Mouse (Mus musculus): ENCODE results near the gene Nfam1. TPM values are rescaled to one million over a fixed set of nuclear protein-coding genes. Genes with fewer than 3 reads are reported as not detected.

Gene Nfam1
- polyA plus RNA-seq, 1 experiment from 2014 or later: 4.3 TPM

- WGBS: 0% methylated on average over 26 of the region's 26 CpGs
- H3K4me1 ChIP-seq: peaks cover 82% of the 10 kb centered on the region
- DNase-seq (ENCODE audit: low spot score): peak; percentile 66
- peak overlapping the region; percentile 64 for H3K27ac ChIP-seq (replicated peaks)
- H3K4me3 ChIP-seq: peak overlapping the region; percentile 43
- H3K27me3 ChIP-seq (ENCODE audit: low read depth, poor library complexity, severe bottlenecking): peaks cover 96% of the 10 kb centered on the region
- H3K36me3 ChIP-seq: no peaks in the 10 kb centered on the region
- no peaks in the 10 kb centered on the region for H3K9me3 ChIP-seq (replicated peaks)
Observed at GRCm38 (mm10) chr15:82960786-82961561, 72.1 kb downstream of the Nfam1 start.

DNA sequence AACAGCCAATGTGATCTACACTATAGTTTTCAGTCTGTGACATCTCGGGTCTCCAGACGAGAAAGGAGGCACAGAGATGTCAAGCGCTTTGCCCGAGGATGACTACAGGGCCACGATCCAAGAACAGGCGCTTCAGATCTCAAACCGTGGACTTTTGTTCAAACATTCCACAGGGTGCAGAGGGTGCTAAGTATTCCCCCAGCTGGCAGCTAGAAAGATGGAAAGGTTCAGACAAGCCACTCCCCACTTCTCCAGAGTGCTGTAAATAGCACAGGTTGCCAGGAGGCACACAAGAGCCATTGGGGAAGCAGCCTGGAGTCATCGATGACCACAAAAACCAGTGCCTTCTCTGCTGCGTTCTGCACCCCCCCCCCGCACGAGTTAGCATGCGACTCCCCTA is 74.0 kb downstream of the Nfam1 start:
- no peaks in the 10 kb centered on the region for H3K9me3 ChIP-seq (replicated peaks)
- 73% methylated on average over 12 of the region's 12 CpGs for WGBS
- H3K4me3 ChIP-seq: no peak overlapping the region
- peaks cover 96% of the 10 kb centered on the region for H3K27me3 ChIP-seq (ENCODE audit: low read depth, poor library complexity, severe bottlenecking)
- no peak overlapping the region for H3K27ac ChIP-seq (replicated peaks)
- no peaks in the 10 kb centered on the region for H3K36me3 ChIP-seq
- DNase-seq (ENCODE audit: low spot score): no peak
- peaks cover 91% of the 10 kb centered on the region for H3K4me1 ChIP-seq

DNA sequence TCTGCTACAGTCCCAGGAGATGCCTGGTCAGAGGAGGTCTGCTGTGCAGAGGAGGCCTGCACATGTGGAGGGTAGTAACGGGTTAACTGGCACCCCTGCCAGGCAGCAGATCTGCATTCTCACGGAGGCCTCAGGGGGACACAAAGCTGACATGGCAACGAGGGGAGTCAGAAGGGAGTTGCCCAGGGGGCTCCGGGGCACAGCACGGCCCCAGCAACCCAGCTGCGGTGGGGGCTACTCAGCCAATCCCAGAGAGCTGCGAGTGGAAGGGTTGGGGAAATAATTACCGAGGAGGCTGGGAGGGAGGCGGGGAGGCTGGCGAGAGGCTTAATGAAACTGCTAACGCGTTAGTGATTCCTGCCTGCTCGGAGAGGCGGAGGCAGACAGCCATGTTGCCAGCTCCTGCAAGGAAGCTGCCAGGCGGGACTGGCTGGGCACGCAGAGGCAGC is 74.8 kb downstream of the Nfam1 start:
- H3K36me3 ChIP-seq: no peaks in the 10 kb centered on the region
- peak; percentile 44 for DNase-seq (ENCODE audit: low spot score)
- WGBS: 3% methylated on average over 16 of the region's 16 CpGs
- peak overlapping the region; percentile 31 for H3K4me3 ChIP-seq
- H3K4me1 ChIP-seq: peaks cover 94% of the 10 kb centered on the region
- H3K27ac ChIP-seq (replicated peaks): 0 out of 2 replicates have a peak overlapping the region, but pooled peaks have one; percentile 43
- H3K27me3 ChIP-seq (ENCODE audit: low read depth, poor library complexity, severe bottlenecking): peaks cover 100% of the 10 kb centered on the region
- H3K9me3 ChIP-seq (replicated peaks): no peaks in the 10 kb centered on the region

DNA sequence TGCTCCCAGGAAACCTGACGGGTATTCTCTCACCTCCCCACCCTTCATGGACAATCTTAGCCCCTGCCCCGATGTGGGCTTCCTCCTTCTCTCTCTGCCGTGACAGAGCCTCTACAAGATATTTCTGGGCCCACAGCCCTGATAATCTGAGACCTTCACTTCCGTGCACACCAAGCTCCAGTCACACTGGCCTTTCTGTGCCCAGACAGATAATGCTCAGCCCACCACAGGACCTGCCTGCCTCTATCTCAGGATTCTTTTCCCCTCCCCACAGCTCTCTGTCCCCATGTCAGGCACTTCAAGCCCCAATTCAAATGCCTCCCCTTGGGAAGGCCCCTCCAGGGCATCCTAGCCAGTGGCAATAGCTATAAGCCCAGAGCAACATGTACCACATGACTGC is 76.4 kb downstream of the Nfam1 start:
- Histone ChIP-seq H3K4me3 (no peak overlapping the region), H3K4me1 (peaks cover 94% of the 10 kb centered on the region), H3K27ac (replicated peaks) (no peak overlapping the region), H3K36me3 (no peaks in the 10 kb centered on the region), H3K27me3 (ENCODE audit: low read depth, poor library complexity, severe bottlenecking) (peaks cover 100% of the 10 kb centered on the region), H3K9me3 (replicated peaks) (no peaks in the 10 kb centered on the region)
- 70% methylated on average over 4 of the region's 4 CpGs for WGBS
- no peak for DNase-seq (ENCODE audit: low spot score)

- 89% methylated on average over 3 of the region's 3 CpGs for WGBS
- no peaks in the 10 kb centered on the region for H3K36me3 ChIP-seq
- DNase-seq (ENCODE audit: low spot score): no peak
- peaks cover 100% of the 10 kb centered on the region for H3K27me3 ChIP-seq (ENCODE audit: low read depth, poor library complexity, severe bottlenecking)
- H3K9me3 ChIP-seq (replicated peaks): no peaks in the 10 kb centered on the region
- H3K4me1 ChIP-seq: peaks cover 91% of the 10 kb centered on the region
- H3K27ac ChIP-seq (replicated peaks): no peak overlapping the region
- H3K4me3 ChIP-seq: no peak overlapping the region
Observed at GRCm38 (mm10) chr15:82956310-82956709, 76.8 kb downstream of the Nfam1 start.

GRCm38 (mm10) chr15:82955286-82955685 is 77.8 kb downstream of the Nfam1 start:
- Histone ChIP-seq H3K36me3 (no peaks in the 10 kb centered on the region), H3K4me1 (peaks cover 91% of the 10 kb centered on the region), H3K4me3 (no peak overlapping the region), H3K27ac (replicated peaks) (no peak overlapping the region), H3K27me3 (ENCODE audit: low read depth, poor library complexity, severe bottlenecking) (peaks cover 100% of the 10 kb centered on the region), H3K9me3 (replicated peaks) (no peaks in the 10 kb centered on the region)
- DNase-seq (ENCODE audit: low spot score): no peak
- 91% methylated on average over 8 of the region's 8 CpGs for WGBS

DNA sequence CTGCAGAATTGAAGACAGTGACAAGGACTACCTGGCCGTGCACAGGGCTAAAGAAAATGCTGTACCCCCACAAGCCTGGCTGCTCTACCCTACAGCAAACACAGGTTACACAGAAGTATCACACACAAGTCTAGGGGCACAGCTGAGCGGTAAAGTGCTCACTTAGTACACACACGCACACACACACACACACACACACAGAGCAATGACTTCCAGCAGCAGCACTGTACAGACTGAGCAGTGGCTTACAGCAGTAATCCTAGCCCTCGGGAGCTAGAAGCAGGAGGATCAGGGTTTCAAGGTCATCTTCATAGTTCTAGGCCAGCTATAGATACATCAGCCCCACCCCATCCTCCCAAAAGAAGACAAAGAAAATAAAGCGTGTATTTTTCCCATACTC is 79.1 kb downstream of the Nfam1 start:
- no peaks in the 10 kb centered on the region for H3K9me3 ChIP-seq (replicated peaks)
- 0 out of 2 replicates have a peak overlapping the region, but pooled peaks have one; percentile 4 for H3K27ac ChIP-seq (replicated peaks)
- peaks cover 84% of the 10 kb centered on the region for H3K4me1 ChIP-seq
- 79% methylated on average over 5 of the region's 5 CpGs for WGBS
- no peak overlapping the region for H3K4me3 ChIP-seq
- H3K36me3 ChIP-seq: no peaks in the 10 kb centered on the region
- DNase-seq (ENCODE audit: low spot score): no peak
- H3K27me3 ChIP-seq (ENCODE audit: low read depth, poor library complexity, severe bottlenecking): peaks cover 100% of the 10 kb centered on the region

- 0 out of 2 replicates have a peak overlapping the region, but pooled peaks have one; percentile 29 for H3K4me3 ChIP-seq
- H3K27ac ChIP-seq (replicated peaks): peak overlapping the region; percentile 79
- no peak for DNase-seq (ENCODE audit: low spot score)
- H3K36me3 ChIP-seq: no peaks in the 10 kb centered on the region
- peaks cover 100% of the 10 kb centered on the region for H3K27me3 ChIP-seq (ENCODE audit: low read depth, poor library complexity, severe bottlenecking)
- peaks cover 79% of the 10 kb centered on the region for H3K4me1 ChIP-seq
- WGBS: 34% methylated on average over 4 of the region's 4 CpGs
- H3K9me3 ChIP-seq (replicated peaks): no peaks in the 10 kb centered on the region
Observed at GRCm38 (mm10) chr15:82953096-82953495, 80.0 kb downstream of the Nfam1 start.

- peaks cover 100% of the 10 kb centered on the region for H3K27me3 ChIP-seq (ENCODE audit: low read depth, poor library complexity, severe bottlenecking)
- no peaks in the 10 kb centered on the region for H3K9me3 ChIP-seq (replicated peaks)
- H3K4me3 ChIP-seq: peak overlapping the region; percentile 29; the same call in 1 of the 2 replicates
- DNase-seq (ENCODE audit: low spot score): peak; percentile 80
- H3K27ac ChIP-seq (replicated peaks): peak overlapping the region; percentile 79
- H3K4me1 ChIP-seq: peaks cover 74% of the 10 kb centered on the region
- no peaks in the 10 kb centered on the region for H3K36me3 ChIP-seq
- 5% methylated on average over 20 of the region's 20 CpGs for WGBS
Observed at GRCm38 (mm10) chr15:82952292-82952705, 80.8 kb downstream of the Nfam1 start.

DNA sequence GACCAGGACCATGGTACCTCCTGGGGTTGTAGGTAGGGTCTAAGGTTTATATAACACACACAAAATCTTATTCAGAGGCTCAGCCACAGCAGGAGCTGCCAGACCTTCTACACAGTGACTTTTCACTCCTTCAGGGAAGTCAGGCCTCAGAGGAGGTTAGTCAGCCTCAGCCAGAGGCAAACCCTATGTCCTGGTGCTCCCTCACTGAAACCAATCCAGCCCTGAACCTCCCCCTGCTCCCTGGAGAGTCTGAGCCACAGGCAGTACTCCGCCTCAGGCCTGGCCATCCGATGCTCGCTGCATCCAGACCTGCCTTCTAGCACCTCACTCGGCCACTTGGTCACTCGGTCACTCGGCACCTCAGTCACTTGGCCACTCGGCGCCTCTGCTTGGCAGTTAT is 82.9 kb downstream of the Nfam1 start:
- DNase-seq (ENCODE audit: low spot score): no peak

DNA sequence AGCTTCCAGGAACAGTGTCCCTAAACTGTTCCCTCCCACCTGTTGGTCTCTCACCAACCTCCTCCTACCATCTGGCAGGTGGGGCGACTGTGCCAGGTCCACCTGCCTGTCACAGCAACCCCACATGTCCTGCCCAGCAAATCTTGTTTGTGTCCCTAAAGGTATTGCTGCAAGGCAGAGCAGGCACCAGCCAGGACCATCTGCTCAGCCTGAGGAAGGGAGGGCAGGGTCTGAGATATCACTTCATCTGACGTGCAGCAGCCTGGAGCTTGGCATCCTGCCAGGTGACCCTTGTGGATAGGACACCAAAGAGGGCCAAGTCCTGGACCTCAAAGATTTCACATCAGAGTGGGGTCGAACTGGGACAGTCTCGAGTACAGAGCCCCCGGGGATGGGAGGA is 85.7 kb downstream of the Nfam1 start:
- Histone ChIP-seq H3K4me1 (peaks cover 42% of the 10 kb centered on the region), H3K36me3 (no peaks in the 10 kb centered on the region), H3K27me3 (ENCODE audit: low read depth, poor library complexity, severe bottlenecking) (peaks cover 75% of the 10 kb centered on the region), H3K4me3 (no peak overlapping the region), H3K27ac (replicated peaks) (no peak overlapping the region), H3K9me3 (replicated peaks) (no peaks in the 10 kb centered on the region)
- WGBS: 91% methylated on average over 5 of the region's 5 CpGs
- DNase-seq (ENCODE audit: low spot score): no peak

More for the DNA sequence above, 82.9 kb downstream of the Nfam1 start:
- H3K36me3 ChIP-seq: no peaks in the 10 kb centered on the region
- H3K4me1 ChIP-seq: peaks cover 67% of the 10 kb centered on the region
- H3K27ac ChIP-seq (replicated peaks): 0 out of 2 replicates have a peak overlapping the region, but pooled peaks have one; percentile 2
- WGBS: 45% methylated on average over 8 of the region's 8 CpGs
- no peaks in the 10 kb centered on the region for H3K9me3 ChIP-seq (replicated peaks)
- no peak overlapping the region for H3K4me3 ChIP-seq
- H3K27me3 ChIP-seq (ENCODE audit: low read depth, poor library complexity, severe bottlenecking): peaks cover 98% of the 10 kb centered on the region

GRCm38 (mm10) chr15:82944479-82945195 is 88.5 kb downstream of the Nfam1 start:
- DNase-seq (ENCODE audit: low spot score): no peak
- H3K36me3 ChIP-seq: no peaks in the 10 kb centered on the region
- no peak overlapping the region for H3K4me3 ChIP-seq
- peaks cover 47% of the 10 kb centered on the region for H3K27me3 ChIP-seq (ENCODE audit: low read depth, poor library complexity, severe bottlenecking)
- no peak overlapping the region for H3K27ac ChIP-seq (replicated peaks)
- WGBS: 77% methylated on average over 9 of the region's 9 CpGs
- H3K4me1 ChIP-seq: peaks cover 41% of the 10 kb centered on the region
- no peaks in the 10 kb centered on the region for H3K9me3 ChIP-seq (replicated peaks)
